Mouse (Mus musculus) limb, embryonic 14.5 days (tissue): ENCODE measurements at regions not wholly inside any gene's neighbourhood (a gene's known extent, or its start where the extent isn't known, plus 50 kb on each side); places are given as distances from the start of the nearest gene placed in this dataset.

ENCODE experiments used
- ATAC-seq: fragments of 200-750 bp; cut with Nextera tagmentation; 2 replicates; pipeline ENCODE4 v1.8.0; 2017; ENCODE audit warnings: low read depth, moderate number of reproducible peaks, moderate TSS enrichment; ENCODE audit not compliant: low FRiP score
- DNase-seq: peaks from one replicate; pipeline ENCODE4 v3.0.0-alpha.2; 2015; ENCODE audit warnings: low spot score
- H3K27ac ChIP-seq: fragments of 300-500 bp; sonication (generic); replicated peaks from 2 replicates; pipeline ENCODE4 v1.5.1; 2014; ENCODE audit warnings: low read depth, mild to moderate bottlenecking, low read length, moderate library complexity, mixed read lengths
- H3K27me3 ChIP-seq: fragments of 300-500 bp; sonication (generic); 2 replicates; pipeline ENCODE4 v1.6.1; 2014; ENCODE audit warnings: low read length, mixed read lengths; ENCODE audit not compliant: control insufficient read depth, insufficient read depth
- H3K36me3 ChIP-seq: fragments of 300-500 bp; sonication (generic); 2 replicates; pipeline ENCODE4 v1.6.1; 2014; ENCODE audit warnings: mild to moderate bottlenecking, low read length, moderate library complexity, mixed read lengths; ENCODE audit not compliant: control insufficient read depth, insufficient read depth
- H3K4me1 ChIP-seq: fragments of 300-500 bp; sonication (generic); 2 replicates; pipeline ENCODE4 v1.6.1; 2014; ENCODE audit warnings: antibody characterized with exemption, low read length, mixed read lengths; ENCODE audit not compliant: control insufficient read depth, insufficient read depth
- H3K4me2 ChIP-seq: fragments of 300-500 bp; sonication (generic); replicated peaks from 2 replicates; pipeline ENCODE4 v1.6.1; 2014; ENCODE audit warnings: low read depth, mild to moderate bottlenecking, low read length, moderate library complexity; ENCODE audit not compliant: severe bottlenecking
- H3K4me3 ChIP-seq: fragments of 300-500 bp; sonication (generic); replicated peaks from 2 replicates; pipeline ENCODE4 v1.5.1; 2014; ENCODE audit warnings: low read length
- H3K9ac ChIP-seq: fragments of 300-500 bp; sonication (generic); 2 replicates; pipeline ENCODE4 v1.6.1; 2014; ENCODE audit warnings: mild to moderate bottlenecking, low read depth, low read length, moderate library complexity; ENCODE audit not compliant: severe bottlenecking
- H3K9me3 ChIP-seq: fragments of 300-500 bp; sonication (generic); 2 replicates; pipeline ENCODE4 v1.6.1; 2016; ENCODE audit warnings: low read length; ENCODE audit not compliant: control insufficient read depth
- POLR2A ChIP-seq: fragments of 200-500 bp; IDR thresholded peaks from 2 replicates; pipeline ENCODE4 v1.8.0; 2012; ENCODE audit warnings: inconsistent platforms, mild to moderate bottlenecking, moderate library complexity, borderline replicate concordance; ENCODE audit not compliant: insufficient read depth, insufficient read length; ENCODE audit errors: extremely low read depth
- WGBS: fragments of 180-500 bp; shearing (Covaris S2); extraction: QIAGEN DNeasy Blood & Tissue Kit; methylation state at CpG from one replicate; pipeline ENCODE4 v1.1.7; 2014; 5-methylcytosine and 5-hydroxymethylcytosine counted together

GRCm38 (mm10) chr9:116313932-116314790 lies 139.0 kb upstream of the Tgfbr2 start:
- DNase-seq (no peak), ATAC-seq (no peak)
- no peak overlapping the region for H3K4me3 ChIP-seq
- no peaks in the 10 kb centered on the region for H3K9me3 ChIP-seq
- H3K9ac ChIP-seq = no peak overlapping the region
- H3K27me3 ChIP-seq = no peaks in the 10 kb centered on the region
- no peak for TF ChIP-seq POLR2A
- H3K4me1 ChIP-seq = no peaks in the 10 kb centered on the region
- no peaks in the 10 kb centered on the region for H3K36me3 ChIP-seq
- WGBS = 77% methylated on average over 14 of the region's 14 CpGs
- no peak overlapping the region for H3K4me2 ChIP-seq
- H3K27ac ChIP-seq = no peak overlapping the region

GRCm38 (mm10) chr9:116311364-116311763 lies 136.2 kb upstream of the Tgfbr2 start:
- ATAC-seq = no peak
- Histone ChIP-seq H3K4me3 (no peak overlapping the region), H3K27ac (no peak overlapping the region), H3K4me2 (no peak overlapping the region), H3K27me3 (no peaks in the 10 kb centered on the region), H3K9me3 (peaks cover 6% of the 10 kb centered on the region; the same call in 1 of the 2 replicates), H3K4me1 (no peaks in the 10 kb centered on the region), H3K9ac (no peak overlapping the region), H3K36me3 (no peaks in the 10 kb centered on the region)
- 65% methylated on average over 3 of the region's 3 CpGs for WGBS
- no peak for DNase-seq
- TF ChIP-seq POLR2A = no peak

- no peak overlapping the region for H3K27ac ChIP-seq
- H3K4me2 ChIP-seq = no peak overlapping the region
- DNase-seq (no peak), ATAC-seq (no peak)
- no peak for TF ChIP-seq POLR2A
- no peaks in the 10 kb centered on the region for H3K36me3 ChIP-seq
- no peaks in the 10 kb centered on the region for H3K27me3 ChIP-seq
- H3K4me3 ChIP-seq = no peak overlapping the region
- no peaks in the 10 kb centered on the region for H3K9me3 ChIP-seq
- peaks cover 6% of the 10 kb centered on the region; the same call in 1 of the 2 replicates for H3K4me1 ChIP-seq
- H3K9ac ChIP-seq = no peak overlapping the region
- WGBS = 65% methylated on average over 2 of the region's 2 CpGs
Observed at GRCm38 (mm10) chr9:116301602-116302001, 126.4 kb upstream of the Tgfbr2 start.

- peaks cover 9% of the 10 kb centered on the region for H3K4me1 ChIP-seq
- no peak for TF ChIP-seq POLR2A
- H3K9ac ChIP-seq = no peak overlapping the region
- no peaks in the 10 kb centered on the region for H3K36me3 ChIP-seq
- H3K9me3 ChIP-seq = no peaks in the 10 kb centered on the region
- no peak overlapping the region for H3K27ac ChIP-seq
- no peak for DNase-seq
- WGBS = 74% methylated on average over 4 of the region's 4 CpGs
- H3K4me2 ChIP-seq = no peak overlapping the region
- H3K4me3 ChIP-seq = no peak overlapping the region
- H3K27me3 ChIP-seq = no peaks in the 10 kb centered on the region
- no peak for ATAC-seq
Observed at GRCm38 (mm10) chr9:116298791-116299190, 123.6 kb upstream of the Tgfbr2 start.

- Histone ChIP-seq H3K27ac (no peak overlapping the region), H3K9ac (no peak overlapping the region), H3K4me3 (no peak overlapping the region), H3K4me2 (no peak overlapping the region), H3K4me1 (peaks cover 5% of the 10 kb centered on the region), H3K36me3 (no peaks in the 10 kb centered on the region), H3K9me3 (no peaks in the 10 kb centered on the region), H3K27me3 (no peaks in the 10 kb centered on the region)
- ATAC-seq (no peak), DNase-seq (no peak)
- 85% methylated on average over 7 of the region's 7 CpGs for WGBS
- TF ChIP-seq POLR2A = no peak
Observed at GRCm38 (mm10) chr9:116296349-116296748, 121.2 kb upstream of the Tgfbr2 start.
